Mouse (Mus musculus): ENCODE data around the gene Klhl12.

- TF ChIP-seq CTCF (IDR thresholded peaks at IDR 0.05; ENCODE audit: control insufficient read depth, insufficient read depth, insufficient read length) (no peak), USF1 (IDR thresholded peaks at IDR 0.05; ENCODE audit: low read depth) (no peak), FOSL1 (IDR thresholded peaks at IDR 0.05; ENCODE audit: insufficient read depth, low read length, poor library complexity, severe bottlenecking) (no peak), MYOG (IDR thresholded peaks at IDR 0.05; ENCODE audit: control insufficient read depth, extremely low read depth, insufficient read length) (no peak), MYOD1 (IDR thresholded peaks at IDR 0.05; ENCODE audit: control insufficient read depth, insufficient read length, low read depth) (no peak)
Observed at GRCm38 (mm10) chr1:134440437-134440836, 14.9 kb upstream of the Klhl12 start.

Measured in C2C12 (cell line).